Comparison of ENCODE assay signal across 8 mouse cellular contexts in genomic region chr7:127244658-127245510, GRCm38 (mm10). TPM values are rescaled to one million over a fixed set of nuclear protein-coding genes. Genes with fewer than 3 reads are reported as not detected.
DNase-seq lines count a peak whose midpoint lies in the region; ATAC-seq and TF ChIP-seq lines count a peak whose summit lies in the region.

No protein-coding gene starts in this region.

- peaks cover 18% of the 10 kb centered on the region; the same call in 1 of the 2 replicates for H3K4me1 ChIP-seq in kidney, embryonic 14.5 days (ENCODE audit: control insufficient read depth, insufficient read depth, low read length)
- H3K4me1 ChIP-seq in forebrain, embryonic 15.5 days, result peaks cover 29% of the 10 kb centered on the region
- peaks cover 30% of the 10 kb centered on the region for H3K4me1 ChIP-seq in liver, embryonic 11.5 days (replicated peaks; ENCODE audit: control insufficient read depth, insufficient read depth, low read length)
- peaks cover 14% of the 10 kb centered on the region for H3K4me1 ChIP-seq in olfactory bulb, adult 2 months (ENCODE audit: control insufficient read depth, insufficient read depth, low read length)

- peak overlapping the region; percentile 93 for H3K4me3 ChIP-seq in kidney, embryonic 14.5 days (ENCODE audit: low read length)
- H3K4me3 ChIP-seq in forebrain, embryonic 15.5 days, result peak overlapping the region; percentile 85
- peak overlapping the region; percentile 80 for H3K4me3 ChIP-seq in liver, embryonic 11.5 days (ENCODE audit: low read depth, low read length)
- peak overlapping the region; percentile 73 for H3K4me3 ChIP-seq in olfactory bulb, adult 2 months (ENCODE audit: insufficient read depth, low read depth, low read length)

- no peak for DNase-seq in kidney, postnatal 14 days
- DNase-seq in adipocyte (ENCODE audit: low spot score), result peak; percentile 14
- DNase-seq in liver, embryonic 11.5 days (ENCODE audit: low spot score), result no peak
- no peak for DNase-seq in left cerebral cortex, adult 11 months (ENCODE audit: low spot score)
- DNase-seq in frontal cortex, adult 2 months (ENCODE audit: extremely low spot score in 1 of 2, low spot score in 1 of 2), result no peak

- peak overlapping the region; percentile 94 for H3K9ac ChIP-seq in kidney, embryonic 14.5 days (ENCODE audit: low read depth, low read length)
- H3K9ac ChIP-seq in forebrain, embryonic 15.5 days (replicated peaks), result peak overlapping the region; percentile 95
- peak overlapping the region; percentile 96 for H3K9ac ChIP-seq in liver, embryonic 11.5 days (ENCODE audit: low read depth, low read length)

- 9% methylated on average over 31 of the region's 33 CpGs for WGBS in kidney, embryonic 14.5 days
- 13% methylated on average over 27 of the region's 33 CpGs for WGBS in forebrain, embryonic 15.5 days
- WGBS in liver, embryonic 11.5 days, result 12% methylated on average over 33 of the region's 33 CpGs
- 6% methylated on average over 29 of the region's 33 CpGs for WGBS in olfactory bulb, adult 2 months

- no peaks in the 10 kb centered on the region for H3K9me3 ChIP-seq in kidney, embryonic 14.5 days (ENCODE audit: control insufficient read depth, low read length)
- H3K9me3 ChIP-seq in forebrain, embryonic 15.5 days, result no peaks in the 10 kb centered on the region
- H3K9me3 ChIP-seq in liver, embryonic 11.5 days (ENCODE audit: control insufficient read depth, low read length), result no peaks in the 10 kb centered on the region

- no peak; the same call in 1 of the 2 replicates for TF ChIP-seq POLR2A in olfactory bulb, adult 2 months (IDR thresholded peaks at IDR 0.05; ENCODE audit: insufficient read depth, low read depth, low read length)

- H3K4me2 ChIP-seq in kidney, embryonic 14.5 days (replicated peaks; ENCODE audit: low read depth, low read length), result peak overlapping the region; percentile 74
- H3K4me2 ChIP-seq in forebrain, embryonic 15.5 days (replicated peaks), result peak overlapping the region; percentile 81
- H3K4me2 ChIP-seq in liver, embryonic 11.5 days, result peak overlapping the region; percentile 94

- H3K27me3 ChIP-seq in kidney, embryonic 14.5 days (ENCODE audit: control insufficient read depth, insufficient read depth, low read length), result no peaks in the 10 kb centered on the region
- H3K27me3 ChIP-seq in forebrain, embryonic 15.5 days, result no peaks in the 10 kb centered on the region
- no peaks in the 10 kb centered on the region for H3K27me3 ChIP-seq in liver, embryonic 11.5 days (replicated peaks; ENCODE audit: control insufficient read depth, insufficient read depth, low read length)

- H3K36me3 ChIP-seq in kidney, embryonic 14.5 days (ENCODE audit: control insufficient read depth, insufficient read depth, low read length), result peaks cover 20% of the 10 kb centered on the region
- H3K36me3 ChIP-seq in forebrain, embryonic 15.5 days, result peaks cover 9% of the 10 kb centered on the region
- peaks cover 12% of the 10 kb centered on the region for H3K36me3 ChIP-seq in liver, embryonic 11.5 days (ENCODE audit: control insufficient read depth, insufficient read depth, low read length)

- peak overlapping the region; percentile 89 for H3K27ac ChIP-seq in kidney, embryonic 14.5 days (ENCODE audit: low read depth, low read length)
- peak overlapping the region; percentile 91 for H3K27ac ChIP-seq in forebrain, embryonic 15.5 days (replicated peaks)
- H3K27ac ChIP-seq in liver, embryonic 11.5 days (ENCODE audit: low read depth, low read length), result peak overlapping the region; percentile 92
- H3K27ac ChIP-seq in olfactory bulb, adult 2 months (ENCODE audit: insufficient read depth, low read depth, low read length), result peak overlapping the region; percentile 81

- TF ChIP-seq CTCF in olfactory bulb, adult 2 months (IDR thresholded peaks at IDR 0.05; ENCODE audit: insufficient read depth, low read depth, low read length), result no peak

- ATAC-seq in kidney, embryonic 14.5 days (ENCODE audit: low FRiP score, low TSS enrichment), result peak; percentile 81
- ATAC-seq in forebrain, embryonic 15.5 days (replicated peaks), result peak; percentile 77
- peak; percentile 67 for ATAC-seq in liver, embryonic 11.5 days (replicated peaks; ENCODE audit: low FRiP score)

RNA-seq across cellular contexts. Expression of gene Zfp771, which starts 0.8 kb away (rescaled TPM):
- 59.3 and 94.9 TPM in 2 replicates for polyA plus RNA-seq in kidney, embryonic 14.5 days (2014; fragmentation: Nextera tagmentation; extraction: Ambion mirVana)
- 65.2 and 65.9 TPM in 2 replicates for polyA plus RNA-seq in forebrain, embryonic 15.5 days (2015; fragmentation: Nextera tagmentation; extraction: Ambion mirVana)
- polyA plus RNA-seq in liver, embryonic 11.5 days (2014; fragmentation: Nextera tagmentation; extraction: Ambion mirVana), result 45.9 and 47.3 TPM in 2 replicates
- not detected in 2 replicates for polyA plus RNA-seq in olfactory bulb, adult 2 months (2012; ENCODE audit: insufficient read depth, insufficient read length, low replicate concordance, missing spikeins)
- 120 and 131 TPM in 2 replicates for polyA plus RNA-seq in frontal cortex, adult 2 months (2012; rRNA removed)

RNA-seq across cellular contexts. Expression of gene Sept1, which starts 12.0 kb away (rescaled TPM):
- 18.5 and 21.6 TPM in 2 replicates for polyA plus RNA-seq in kidney, embryonic 14.5 days (2014; fragmentation: Nextera tagmentation; extraction: Ambion mirVana)
- 21.8 and 27.8 TPM in 2 replicates for polyA plus RNA-seq in forebrain, embryonic 15.5 days (2015; fragmentation: Nextera tagmentation; extraction: Ambion mirVana)
- polyA plus RNA-seq in liver, embryonic 11.5 days (2014; fragmentation: Nextera tagmentation; extraction: Ambion mirVana), result 14.9 and 17.5 TPM in 2 replicates
- polyA plus RNA-seq in olfactory bulb, adult 2 months (2012; ENCODE audit: insufficient read depth, insufficient read length, low replicate concordance, missing spikeins), result 2,394 TPM in 1 of 2 replicates, not detected in the other
- polyA plus RNA-seq in frontal cortex, adult 2 months (2012; rRNA removed), result 10.2 and 13.3 TPM in 2 replicates

RNA-seq across cellular contexts. Expression of gene Zfp553, which starts 12.0 kb away (rescaled TPM):
- polyA plus RNA-seq in kidney, embryonic 14.5 days (2014; fragmentation: Nextera tagmentation; extraction: Ambion mirVana), result 23.0 and 26.2 TPM in 2 replicates
- 70.7 and 71.5 TPM in 2 replicates for polyA plus RNA-seq in forebrain, embryonic 15.5 days (2015; fragmentation: Nextera tagmentation; extraction: Ambion mirVana)
- polyA plus RNA-seq in liver, embryonic 11.5 days (2014; fragmentation: Nextera tagmentation; extraction: Ambion mirVana), result 17.2 TPM in 2 replicates
- not detected in 2 replicates for polyA plus RNA-seq in olfactory bulb, adult 2 months (2012; ENCODE audit: insufficient read depth, insufficient read length, low replicate concordance, missing spikeins)
- polyA plus RNA-seq in frontal cortex, adult 2 months (2012; rRNA removed), result 13.5 and 13.8 TPM in 2 replicates

RNA-seq across cellular contexts. Expression of gene Dctpp1, which starts 15.6 kb away (rescaled TPM):
- 252 and 290 TPM in 2 replicates for polyA plus RNA-seq in kidney, embryonic 14.5 days (2014; fragmentation: Nextera tagmentation; extraction: Ambion mirVana)
- polyA plus RNA-seq in forebrain, embryonic 15.5 days (2015; fragmentation: Nextera tagmentation; extraction: Ambion mirVana), result 159 and 166 TPM in 2 replicates
- polyA plus RNA-seq in liver, embryonic 11.5 days (2014; fragmentation: Nextera tagmentation; extraction: Ambion mirVana), result 266 and 275 TPM in 2 replicates
- polyA plus RNA-seq in olfactory bulb, adult 2 months (2012; ENCODE audit: insufficient read depth, insufficient read length, low replicate concordance, missing spikeins), result not detected in 2 replicates
- polyA plus RNA-seq in frontal cortex, adult 2 months (2012; rRNA removed), result 27.9 and 30.1 TPM in 2 replicates

RNA-seq across cellular contexts. Expression of gene Sephs2, which starts 29.0 kb away (rescaled TPM):
- 112 and 132 TPM in 2 replicates for polyA plus RNA-seq in kidney, embryonic 14.5 days (2014; fragmentation: Nextera tagmentation; extraction: Ambion mirVana)
- 48.7 and 49.5 TPM in 2 replicates for polyA plus RNA-seq in forebrain, embryonic 15.5 days (2015; fragmentation: Nextera tagmentation; extraction: Ambion mirVana)
- polyA plus RNA-seq in liver, embryonic 11.5 days (2014; fragmentation: Nextera tagmentation; extraction: Ambion mirVana), result 178 and 203 TPM in 2 replicates
- polyA plus RNA-seq in olfactory bulb, adult 2 months (2012; ENCODE audit: insufficient read depth, insufficient read length, low replicate concordance, missing spikeins), result not detected in 2 replicates
- 22.2 and 27.6 TPM in 2 replicates for polyA plus RNA-seq in frontal cortex, adult 2 months (2012; rRNA removed)

Comparison
In these comparisons a context has a peak if more than half of its experiments do, and no peak if none do; other contexts are left out.
1. RNA of gene Zfp771, which starts 0.8 kb away (polyA plus RNA-seq): 120 to 131 TPM in frontal cortex, adult 2 months, 65.2 to 65.9 TPM in forebrain, embryonic 15.5 days, 59.3 to 94.9 TPM in kidney, embryonic 14.5 days and 45.9 to 47.3 TPM in liver, embryonic 11.5 days; not detected in olfactory bulb, adult 2 months; every median in the first group is over 10 times any median in the second.
2. RNA of gene Zfp553, which starts 12.0 kb away (polyA plus RNA-seq): 70.7 to 71.5 TPM in forebrain, embryonic 15.5 days, 23.0 to 26.2 TPM in kidney, embryonic 14.5 days, 17.2 TPM in liver, embryonic 11.5 days and 13.5 to 13.8 TPM in frontal cortex, adult 2 months; not detected in olfactory bulb, adult 2 months; every median in the first group is over 10 times any median in the second.
3. Peak in every context shown above with its lines, with median percentiles within 50 percentile points of each other: ATAC-seq, H3K27ac ChIP-seq, H3K4me2 ChIP-seq, H3K4me3 ChIP-seq and H3K9ac ChIP-seq.